ENCODE assay signal across 8 mouse cellular contexts in genomic region chr5:125465701-125466106, GRCm38 (mm10). TPM values are rescaled to one million over a fixed set of nuclear protein-coding genes. Genes with fewer than 3 reads are reported as not detected.
A peak's percentile ranks its signal among the peaks of the same experiment; 100 is the strongest.
DNase-seq lines count a peak whose midpoint lies in the region; ATAC-seq and TF ChIP-seq lines count a peak whose summit lies in the region.

No protein-coding gene starts in this region.

- H3K36me3 ChIP-seq in embryonic facial prominence, embryonic 15.5 days: no peaks in the 10 kb centered on the region
- H3K36me3 ChIP-seq in limb, embryonic 14.5 days (ENCODE audit: control insufficient read depth, insufficient read depth, low read length): no peaks in the 10 kb centered on the region
- no peaks in the 10 kb centered on the region for H3K36me3 ChIP-seq in midbrain, postnatal 0 days (ENCODE audit: insufficient read depth, low read length)

- no peaks in the 10 kb centered on the region for H3K27me3 ChIP-seq in embryonic facial prominence, embryonic 15.5 days
- H3K27me3 ChIP-seq in limb, embryonic 14.5 days (ENCODE audit: control insufficient read depth, insufficient read depth, low read length): no peaks in the 10 kb centered on the region
- H3K27me3 ChIP-seq in midbrain, postnatal 0 days (ENCODE audit: insufficient read depth, low read length): no peaks in the 10 kb centered on the region

- H3K27ac ChIP-seq in bone marrow, adult 2 months (ENCODE audit: control insufficient read depth, insufficient read depth, low read depth, low read length, poor library complexity): no peak overlapping the region
- H3K27ac ChIP-seq in embryonic facial prominence, embryonic 15.5 days (replicated peaks): peak overlapping the region; percentile 65
- H3K27ac ChIP-seq in limb, embryonic 14.5 days (replicated peaks; ENCODE audit: low read depth, low read length): no peak overlapping the region
- H3K27ac ChIP-seq in midbrain, postnatal 0 days (ENCODE audit: low read depth, low read length): no peak overlapping the region

- peak overlapping the region; percentile 62 for H3K4me3 ChIP-seq in bone marrow, adult 2 months (replicated peaks; ENCODE audit: control insufficient read depth, low read depth, low read length)
- H3K4me3 ChIP-seq in embryonic facial prominence, embryonic 15.5 days (replicated peaks): peak overlapping the region; percentile 42
- H3K4me3 ChIP-seq in limb, embryonic 14.5 days (replicated peaks; ENCODE audit: low read length): peak overlapping the region; percentile 26
- peak overlapping the region; percentile 28 for H3K4me3 ChIP-seq in midbrain, postnatal 0 days (ENCODE audit: low read depth, low read length)

- ATAC-seq in embryonic facial prominence, embryonic 15.5 days (ENCODE audit: insufficient number of reproducible peaks, low FRiP score, low TSS enrichment, low read depth): peak; percentile 99
- ATAC-seq in limb, embryonic 14.5 days (ENCODE audit: low FRiP score, low read depth): peak; percentile 100
- peak; percentile 99 for ATAC-seq in midbrain, postnatal 0 days (ENCODE audit: low FRiP score)

- peak; percentile 99 for DNase-seq in 416B (ENCODE audit: low read depth)
- DNase-seq in heart, adult 8-10 months (ENCODE audit: low spot score): peak; percentile 93
- DNase-seq in kidney, adult 9 months: peak; percentile 99
- DNase-seq in limb, embryonic 14.5 days (ENCODE audit: low spot score): peak; percentile 99
- peak; percentile 99 for DNase-seq in midbrain, postnatal 0 days (ENCODE audit: low spot score)
- DNase-seq in spleen, postnatal 14 days (ENCODE audit: low spot score in 2 of 2): peak; percentile 89 to 94

- H3K9me3 ChIP-seq in embryonic facial prominence, embryonic 15.5 days (replicated peaks): no peaks in the 10 kb centered on the region
- H3K9me3 ChIP-seq in limb, embryonic 14.5 days (ENCODE audit: control insufficient read depth, low read length): no peaks in the 10 kb centered on the region
- H3K9me3 ChIP-seq in midbrain, postnatal 0 days (ENCODE audit: low read length): no peaks in the 10 kb centered on the region

- peak overlapping the region; percentile 45; the same call in 1 of the 2 replicates for H3K9ac ChIP-seq in embryonic facial prominence, embryonic 15.5 days
- H3K9ac ChIP-seq in limb, embryonic 14.5 days (ENCODE audit: low read depth, low read length, severe bottlenecking): no peak overlapping the region
- H3K9ac ChIP-seq in midbrain, postnatal 0 days (replicated peaks; ENCODE audit: low read length, poor library complexity, severe bottlenecking): no peak overlapping the region; the same call in 1 of the 2 replicates

- H3K4me1 ChIP-seq in bone marrow, adult 2 months (ENCODE audit: control insufficient read depth, insufficient read depth, low read length): peaks cover 4% of the 10 kb centered on the region
- peaks cover 4% of the 10 kb centered on the region; the same call in 1 of the 2 replicates for H3K4me1 ChIP-seq in embryonic facial prominence, embryonic 15.5 days
- H3K4me1 ChIP-seq in limb, embryonic 14.5 days (ENCODE audit: control insufficient read depth, insufficient read depth, low read length): peaks cover 3% of the 10 kb centered on the region; the same call in 1 of the 2 replicates
- no peaks in the 10 kb centered on the region for H3K4me1 ChIP-seq in midbrain, postnatal 0 days (ENCODE audit: insufficient read depth, low read length)

- peak overlapping the region; percentile 59 for H3K4me2 ChIP-seq in embryonic facial prominence, embryonic 15.5 days (replicated peaks)
- H3K4me2 ChIP-seq in limb, embryonic 14.5 days (replicated peaks; ENCODE audit: low read depth, low read length, severe bottlenecking): peak overlapping the region; percentile 43
- peak overlapping the region; percentile 50 for H3K4me2 ChIP-seq in midbrain, postnatal 0 days (ENCODE audit: low read depth, low read length, poor library complexity, severe bottlenecking)

- peak; percentile 10; the same call in 1 of the 2 replicates for TF ChIP-seq CTCF in bone marrow, adult 2 months (IDR thresholded peaks at IDR 0.05; ENCODE audit: control insufficient read depth, insufficient read depth, low read length)
- peak; percentile 16; the same call in 1 of the 2 replicates for TF ChIP-seq CTCF in midbrain, postnatal 0 days (IDR thresholded peaks at IDR 0.05)

- TF ChIP-seq POLR2A in bone marrow, adult 2 months (IDR thresholded peaks at IDR 0.05; ENCODE audit: borderline replicate concordance, control insufficient read depth, low read depth, low read length): peak; percentile 56; the same call in 1 of the 2 replicates
- peak; percentile 72; the same call in 1 of the 2 replicates for TF ChIP-seq POLR2A in limb, embryonic 14.5 days (IDR thresholded peaks at IDR 0.05; ENCODE audit: borderline replicate concordance, extremely low read depth, insufficient read depth, insufficient read length)

- WGBS in bone marrow, adult 2 months: under 1% methylated on average over 25 of the region's 25 CpGs
- under 1% methylated on average over 25 of the region's 25 CpGs for WGBS in embryonic facial prominence, embryonic 15.5 days
- WGBS in limb, embryonic 14.5 days: under 1% methylated on average over 25 of the region's 25 CpGs
- under 1% methylated on average over 25 of the region's 25 CpGs for WGBS in midbrain, postnatal 0 days

RNA-seq across cellular contexts. Expression of gene Aacs, which starts 9.9 kb away (rescaled TPM):
- polyA plus RNA-seq in bone marrow, adult 2 months (2011; ENCODE audit: insufficient read depth, insufficient read length, low replicate concordance, missing spikeins): 4.3 and 18.4 TPM in 2 replicates
- polyA plus RNA-seq in embryonic facial prominence, embryonic 15.5 days (2015; fragmentation: Nextera tagmentation; extraction: Ambion mirVana): 42.5 and 46.3 TPM in 2 replicates
- total RNA-seq in heart, adult 8-10 months (2022): 1 to 10 TPM; 2.2 to 4.3 (median 3.1) TPM
- 35.5 and 42.4 TPM in 2 replicates for polyA plus RNA-seq in limb, embryonic 14.5 days (2012; rRNA removed)
- 35.9 and 43.3 TPM in 2 replicates for polyA plus RNA-seq in limb, embryonic 14.5 days (2014; fragmentation: Nextera tagmentation; extraction: Ambion mirVana)
- total RNA-seq in midbrain, postnatal 0 days (2014; rRNA removed): 104 and 112 TPM in 2 replicates
- polyA plus RNA-seq in midbrain, postnatal 0 days (2015; fragmentation: Nextera tagmentation; extraction: Ambion mirVana): 84.8 and 86.5 TPM in 2 replicates

RNA-seq across cellular contexts. Expression of gene Bri3bp, which starts 24.3 kb away (rescaled TPM):
- polyA plus RNA-seq in bone marrow, adult 2 months (2011; ENCODE audit: insufficient read depth, insufficient read length, low replicate concordance, missing spikeins): 4.1 and 9.4 TPM in 2 replicates
- polyA plus RNA-seq in embryonic facial prominence, embryonic 15.5 days (2015; fragmentation: Nextera tagmentation; extraction: Ambion mirVana): 34.1 and 37.6 TPM in 2 replicates
- 10 to 100 TPM; 44.4 to 61.8 (median 45.5) TPM for total RNA-seq in heart, adult 8-10 months (2022)
- 15.0 and 19.7 TPM in 2 replicates for polyA plus RNA-seq in limb, embryonic 14.5 days (2012; rRNA removed)
- 30.0 and 34.5 TPM in 2 replicates for polyA plus RNA-seq in limb, embryonic 14.5 days (2014; fragmentation: Nextera tagmentation; extraction: Ambion mirVana)
- total RNA-seq in midbrain, postnatal 0 days (2014; rRNA removed): 89.5 and 96.0 TPM in 2 replicates
- polyA plus RNA-seq in midbrain, postnatal 0 days (2015; fragmentation: Nextera tagmentation; extraction: Ambion mirVana): 42.3 and 43.9 TPM in 2 replicates

RNA-seq across cellular contexts. Expression of gene Dhx37, which starts 31.8 kb away (rescaled TPM):
- 12.3 and 36.6 TPM in 2 replicates for polyA plus RNA-seq in bone marrow, adult 2 months (2011; ENCODE audit: insufficient read depth, insufficient read length, low replicate concordance, missing spikeins)
- polyA plus RNA-seq in embryonic facial prominence, embryonic 15.5 days (2015; fragmentation: Nextera tagmentation; extraction: Ambion mirVana): 11.3 and 12.7 TPM in 2 replicates
- total RNA-seq in heart, adult 8-10 months (2022): 10 to 100 TPM; 11.8 to 14.2 (median 12.6) TPM
- polyA plus RNA-seq in limb, embryonic 14.5 days (2012; rRNA removed): 21.9 and 25.5 TPM in 2 replicates
- polyA plus RNA-seq in limb, embryonic 14.5 days (2014; fragmentation: Nextera tagmentation; extraction: Ambion mirVana): 5.4 and 8.9 TPM in 2 replicates
- 17.8 and 32.9 TPM in 2 replicates for total RNA-seq in midbrain, postnatal 0 days (2014; rRNA removed)
- polyA plus RNA-seq in midbrain, postnatal 0 days (2015; fragmentation: Nextera tagmentation; extraction: Ambion mirVana): 10.9 TPM in 2 replicates
